In the genomic region with DNA sequence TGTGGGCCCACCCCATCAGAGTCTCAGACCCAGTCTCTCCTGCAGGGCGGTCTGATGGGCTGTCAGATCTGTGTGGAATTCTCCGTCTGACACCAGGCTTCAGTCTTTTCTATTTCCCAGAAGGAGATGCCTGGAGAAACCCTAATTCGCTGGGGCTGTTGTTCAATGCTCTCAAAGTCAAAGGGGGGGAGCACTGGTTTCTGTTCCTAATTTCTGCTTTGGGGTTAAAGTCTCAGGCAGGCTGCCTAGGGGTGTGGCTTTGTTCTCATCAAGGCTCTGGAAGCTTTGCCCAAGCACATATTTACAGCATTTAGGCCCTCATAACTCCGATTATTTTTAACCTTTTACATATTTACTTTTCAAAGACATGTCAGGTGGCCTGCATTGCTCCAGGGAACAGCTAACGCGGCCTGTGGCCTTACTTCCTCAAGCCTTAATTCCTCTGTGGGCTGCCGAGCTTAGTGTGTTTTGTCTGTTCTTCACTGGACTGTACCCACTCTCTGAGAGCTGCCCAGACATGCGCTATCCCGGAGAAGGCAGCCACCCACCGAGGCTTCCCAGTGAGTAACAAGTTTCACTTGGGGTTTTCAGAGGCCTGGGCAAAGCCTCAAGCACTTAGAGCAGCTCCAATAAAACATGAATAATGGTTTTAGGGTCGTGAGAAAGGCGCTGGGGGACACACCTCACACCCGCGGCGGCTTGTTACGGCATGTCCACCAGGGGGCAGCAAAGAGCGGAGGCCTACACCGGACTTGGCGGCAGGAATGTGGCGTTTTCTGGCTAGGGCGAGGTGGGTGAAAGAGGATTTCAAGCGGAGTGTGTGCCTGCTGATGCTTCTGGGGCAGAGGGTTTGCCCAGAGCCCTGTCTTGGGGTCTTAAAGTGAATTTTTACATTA, we compare ENCODE assay signal across 9 mouse cellular contexts. TPM values are rescaled to one million over a fixed set of nuclear protein-coding genes. Genes with fewer than 3 reads are reported as not detected.
DNase-seq lines count a peak whose midpoint lies in the region; ATAC-seq and TF ChIP-seq lines count a peak whose summit lies in the region.
"Had no signal": no experiment of that assay in that cellular context is flagged by ENCODE, and none has a peak within 500 bp of the region (broad histone marks: within the 10 kb centered on the region; RNA-seq: fewer than 3 reads in every experiment).

No protein-coding gene starts in this region.

- no peak overlapping the region for H3K9ac ChIP-seq in hindbrain, postnatal 0 days (replicated peaks; ENCODE audit: low read length)
- H3K9ac ChIP-seq in liver, embryonic 13.5 days: no peak overlapping the region

- DNase-seq in left cerebral cortex, adult 18-20 months (ENCODE audit: low spot score in 2 of 2): peak; percentile 62 to 81
- no peak for DNase-seq in left cerebral cortex, adult 11 months (ENCODE audit: low spot score)
- DNase-seq in ZHBTc4 (ENCODE audit: low read depth, low spot score): peak; percentile 85
- DNase-seq in embryonic facial prominence, embryonic 10.5 days (ENCODE audit: low spot score): peak; percentile 81
- peak; percentile 68 for DNase-seq in hindbrain, postnatal 0 days (ENCODE audit: low spot score)
- DNase-seq in liver, embryonic 13.5 days: peak; percentile 39
- DNase-seq in ovary, postnatal 36 days (ENCODE audit: low spot score): peak; percentile 71
- DNase-seq in urinary bladder, postnatal 14 days (ENCODE audit: low spot score): peak; percentile 86

- ATAC-seq in hindbrain, postnatal 0 days: peak; percentile 46; the same call in 1 of the 2 replicates
- no peak for ATAC-seq in liver, embryonic 13.5 days (ENCODE audit: low read depth)

- 27% methylated on average over 22 of the region's 22 CpGs for WGBS in embryonic facial prominence, embryonic 10.5 days
- 29% methylated on average over 22 of the region's 22 CpGs for WGBS in hindbrain, postnatal 0 days
- 21% methylated on average over 22 of the region's 22 CpGs for WGBS in liver, embryonic 13.5 days (ENCODE audit: insufficient replicate concordance)

- H3K27me3 ChIP-seq in embryonic facial prominence, embryonic 10.5 days (replicated peaks; ENCODE audit: low read depth, poor library complexity, severe bottlenecking): peaks cover 69% of the 10 kb centered on the region
- peaks cover 12% of the 10 kb centered on the region for H3K27me3 ChIP-seq in hindbrain, postnatal 0 days (ENCODE audit: insufficient read depth, low read length)
- H3K27me3 ChIP-seq in liver, embryonic 13.5 days: peaks cover 50% of the 10 kb centered on the region

- no peak overlapping the region for H3K4me3 ChIP-seq in embryonic facial prominence, embryonic 10.5 days
- H3K4me3 ChIP-seq in hindbrain, postnatal 0 days (ENCODE audit: low read length): no peak overlapping the region
- H3K4me3 ChIP-seq in liver, embryonic 13.5 days (replicated peaks): no peak overlapping the region

- H3K36me3 ChIP-seq in embryonic facial prominence, embryonic 10.5 days (replicated peaks): no peaks in the 10 kb centered on the region
- H3K36me3 ChIP-seq in hindbrain, postnatal 0 days (ENCODE audit: insufficient read depth, low read length): no peaks in the 10 kb centered on the region
- H3K36me3 ChIP-seq in liver, embryonic 13.5 days: no peaks in the 10 kb centered on the region

- H3K4me2 ChIP-seq in hindbrain, postnatal 0 days (ENCODE audit: low read depth, low read length): no peak overlapping the region
- H3K4me2 ChIP-seq in liver, embryonic 13.5 days: no peak overlapping the region

- 0 out of 2 replicates have a peak, but pooled peaks cover under 1% of the 10 kb centered on the region for H3K4me1 ChIP-seq in embryonic facial prominence, embryonic 10.5 days
- H3K4me1 ChIP-seq in hindbrain, postnatal 0 days (ENCODE audit: insufficient read depth, low read length): no peaks in the 10 kb centered on the region
- H3K4me1 ChIP-seq in liver, embryonic 13.5 days (replicated peaks): no peaks in the 10 kb centered on the region

- no peak overlapping the region for H3K27ac ChIP-seq in embryonic facial prominence, embryonic 10.5 days (replicated peaks)
- no peak overlapping the region for H3K27ac ChIP-seq in hindbrain, postnatal 0 days
- H3K27ac ChIP-seq in liver, embryonic 13.5 days: no peak overlapping the region

- no peaks in the 10 kb centered on the region for H3K9me3 ChIP-seq in embryonic facial prominence, embryonic 10.5 days
- no peaks in the 10 kb centered on the region for H3K9me3 ChIP-seq in hindbrain, postnatal 0 days (ENCODE audit: low read length)
- H3K9me3 ChIP-seq in liver, embryonic 13.5 days (replicated peaks): no peaks in the 10 kb centered on the region

- peak; percentile 94 for TF ChIP-seq CTCF in hindbrain, postnatal 0 days (IDR thresholded peaks at IDR 0.05; ENCODE audit: low read depth)

RNA-seq across cellular contexts. Expression of a gene that starts 6.6 kb away (rescaled TPM):
- not detected for total RNA-seq in left cerebral cortex, adult 18-20 months (2021)
- polyA plus RNA-seq in embryonic facial prominence, embryonic 10.5 days (2016; fragmentation: Nextera tagmentation; extraction: Ambion mirVana): 0.11 and 1.0 TPM in 2 replicates
- total RNA-seq in hindbrain, postnatal 0 days (2014; rRNA removed): not detected in 2 replicates
- not detected in 2 replicates for polyA plus RNA-seq in hindbrain, postnatal 0 days (2015; fragmentation: Nextera tagmentation; extraction: Ambion mirVana)
- 0.06 TPM in 1 of 2 replicates, not detected in the other for polyA plus RNA-seq in liver, embryonic 13.5 days (2015; fragmentation: Nextera tagmentation; extraction: Ambion mirVana)
- polyA plus RNA-seq: frontal cortex, adult 2 months had no signal

RNA-seq across cellular contexts. Expression of a gene that starts 12.7 kb away (rescaled TPM):
- total RNA-seq in left cerebral cortex, adult 18-20 months (2021): 100 to 1,000 TPM; 328 to 345 TPM
- polyA plus RNA-seq in embryonic facial prominence, embryonic 10.5 days (2016; fragmentation: Nextera tagmentation; extraction: Ambion mirVana): 51.8 and 55.5 TPM in 2 replicates
- 249 and 259 TPM in 2 replicates for total RNA-seq in hindbrain, postnatal 0 days (2014; rRNA removed)
- 455 and 488 TPM in 2 replicates for polyA plus RNA-seq in hindbrain, postnatal 0 days (2015; fragmentation: Nextera tagmentation; extraction: Ambion mirVana)
- 24.8 and 25.2 TPM in 2 replicates for polyA plus RNA-seq in liver, embryonic 13.5 days (2015; fragmentation: Nextera tagmentation; extraction: Ambion mirVana)

RNA-seq across cellular contexts. Expression of a gene that starts 13.1 kb away (rescaled TPM):
- total RNA-seq in left cerebral cortex, adult 18-20 months (2021): 1 to 10 TPM; 3.0 to 3.4 TPM
- 7.5 and 10.3 TPM in 2 replicates for polyA plus RNA-seq in embryonic facial prominence, embryonic 10.5 days (2016; fragmentation: Nextera tagmentation; extraction: Ambion mirVana)
- total RNA-seq in hindbrain, postnatal 0 days (2014; rRNA removed): 0.47 and 1.4 TPM in 2 replicates
- 0.71 and 0.79 TPM in 2 replicates for polyA plus RNA-seq in hindbrain, postnatal 0 days (2015; fragmentation: Nextera tagmentation; extraction: Ambion mirVana)
- polyA plus RNA-seq in liver, embryonic 13.5 days (2015; fragmentation: Nextera tagmentation; extraction: Ambion mirVana): 1.8 and 2.1 TPM in 2 replicates

RNA-seq across cellular contexts. Expression of a gene that starts 49.5 kb away (rescaled TPM):
- total RNA-seq in left cerebral cortex, adult 18-20 months (2021): 10 to 100 TPM; 19.0 to 20.7 TPM
- polyA plus RNA-seq in embryonic facial prominence, embryonic 10.5 days (2016; fragmentation: Nextera tagmentation; extraction: Ambion mirVana): 1.0 and 1.3 TPM in 2 replicates
- 0.22 and 1.6 TPM in 2 replicates for total RNA-seq in hindbrain, postnatal 0 days (2014; rRNA removed)
- 0.48 and 0.62 TPM in 2 replicates for polyA plus RNA-seq in hindbrain, postnatal 0 days (2015; fragmentation: Nextera tagmentation; extraction: Ambion mirVana)
- 0.37 and 0.48 TPM in 2 replicates for polyA plus RNA-seq in liver, embryonic 13.5 days (2015; fragmentation: Nextera tagmentation; extraction: Ambion mirVana)
